Mouse (Mus musculus): ENCODE data around the gene Gm49318.
A peak's percentile ranks its signal among the peaks of the same experiment; 100 is the strongest.

The Gm49318 gene

GRCm38 (mm10) chr9:22067195-22067594 lies 3.9 kb downstream of the Gm49318 start:
- DNase-seq: no peak

- DNase-seq: peak; percentile 68
Observed at GRCm38 (mm10) chr9:22066433-22066832, 4.6 kb downstream of the Gm49318 start.

- DNase-seq: peak; percentile 27
Observed at GRCm38 (mm10) chr9:22065642-22066041, 5.4 kb downstream of the Gm49318 start.

- no peak for DNase-seq
Observed at GRCm38 (mm10) chr9:22064341-22064740, 6.7 kb downstream of the Gm49318 start.

- DNase-seq: no peak
Observed at GRCm38 (mm10) chr9:22061339-22061738, 9.7 kb downstream of the Gm49318 start.

- DNase-seq: no peak
Observed at GRCm38 (mm10) chr9:22058011-22058424, 13.0 kb downstream of the Gm49318 start.

GRCm38 (mm10) chr9:22057031-22057517 lies 14.0 kb downstream of the Gm49318 start:
- no peak for DNase-seq

- no peak for DNase-seq
Observed at GRCm38 (mm10) chr9:22056303-22056910, 14.7 kb downstream of the Gm49318 start.

- no peak for DNase-seq
Observed at GRCm38 (mm10) chr9:22055713-22056112, 15.3 kb downstream of the Gm49318 start.

GRCm38 (mm10) chr9:22054411-22055076 lies 16.5 kb downstream of the Gm49318 start:
- peak; percentile 80 for DNase-seq

GRCm38 (mm10) chr9:22053657-22054056 lies 17.4 kb downstream of the Gm49318 start:
- no peak for DNase-seq

- no peak for DNase-seq
Observed at GRCm38 (mm10) chr9:22051958-22052254, 19.2 kb downstream of the Gm49318 start, which contains the start of gene Elavl3. TSS of gene Elavl3 (minus strand) at chr9:22052023.

GRCm38 (mm10) chr9:22051161-22051957 lies 19.7 kb downstream of the Gm49318 start:
- no peak for DNase-seq

- peak; percentile 88 for DNase-seq
Observed at GRCm38 (mm10) chr9:22050351-22050889, 20.6 kb downstream of the Gm49318 start.

GRCm38 (mm10) chr9:22049721-22050270 lies 21.3 kb downstream of the Gm49318 start:
- no peak for DNase-seq

GRCm38 (mm10) chr9:22049315-22049714 lies 21.7 kb downstream of the Gm49318 start:
- DNase-seq: no peak

GRCm38 (mm10) chr9:22047329-22047728 lies 23.7 kb downstream of the Gm49318 start:
- no peak for DNase-seq

- DNase-seq: no peak
Observed at GRCm38 (mm10) chr9:22041832-22042231, 29.2 kb downstream of the Gm49318 start.

- no peak for DNase-seq
Observed at GRCm38 (mm10) chr9:22037826-22038225, 33.2 kb downstream of the Gm49318 start.

- DNase-seq: no peak
Observed at GRCm38 (mm10) chr9:22035300-22036044, 35.6 kb downstream of the Gm49318 start.

GRCm38 (mm10) chr9:22030386-22030785 lies 40.7 kb downstream of the Gm49318 start:
- DNase-seq: no peak

- DNase-seq: no peak
Observed at GRCm38 (mm10) chr9:22028467-22028866, 42.6 kb downstream of the Gm49318 start.

All from liver (tissue).